In genomic region chr10:104853111-104853510, GRCm38 (mm10) we compare ENCODE assay signal across 16 mouse cellular contexts.
"Had no signal": no experiment of that assay in that cellular context is flagged by ENCODE, and none has a peak within 500 bp of the region (broad histone marks: within the 10 kb centered on the region; RNA-seq: fewer than 3 reads in every experiment).

No protein-coding gene starts in this region.

- H3K4me2 ChIP-seq: limb, embryonic 15.5 days; liver, embryonic 12.5 days; lung, embryonic 14.5 days; midbrain, embryonic 12.5 days had no signal

- H3K9ac ChIP-seq: limb, embryonic 15.5 days; liver, embryonic 12.5 days; lung, embryonic 14.5 days; midbrain, embryonic 12.5 days had no signal

- DNase-seq: kidney, adult 11 months; kidney, adult 9 months; kidney, postnatal 36 days; left cerebral cortex, postnatal 4 days; lung, embryonic 14.5 days; lung, postnatal 10 days; right cerebral cortex, postnatal 4 days; spleen, adult 18-20 months; thymus, adult 2 months; thymus, postnatal 25 days had no signal

- H3K4me3 ChIP-seq: limb, embryonic 15.5 days; liver, embryonic 12.5 days; megakaryocyte, embryonic 14.5 days; midbrain, embryonic 12.5 days had no signal

- ATAC-seq: liver, embryonic 12.5 days had no signal

- H3K27me3 ChIP-seq: limb, embryonic 15.5 days; liver, embryonic 12.5 days; megakaryocyte, embryonic 14.5 days; midbrain, embryonic 12.5 days had no signal

- H3K4me1 ChIP-seq: limb, embryonic 15.5 days; liver, embryonic 12.5 days; megakaryocyte, embryonic 14.5 days; midbrain, embryonic 12.5 days had no signal

- H3K27ac ChIP-seq: kidney, postnatal 0 days; limb, embryonic 15.5 days; liver, embryonic 12.5 days; macrophage; midbrain, embryonic 12.5 days had no signal

- H3K9me3 ChIP-seq: limb, embryonic 15.5 days; liver, embryonic 12.5 days; midbrain, embryonic 12.5 days had no signal

- H3K36me3 ChIP-seq: limb, embryonic 15.5 days; liver, embryonic 12.5 days; midbrain, embryonic 12.5 days had no signal
